Mouse (Mus musculus) NIH3T3 (cell line): ENCODE data around the gene Epha10.
"Not testable (repeated sequence)": the region's sequence is repeated elsewhere in the genome, so short reads cannot be mapped to it uniquely, and the experiment has no call there.

Experiments
- DNase-seq: peaks from one replicate; pipeline ENCODE4 v3.0.0-alpha.2; 2012; ENCODE audit warnings: low read depth

Epha10 gene

GRCm38 (mm10) chr4:124894508-124895428, 14.1 kb downstream of the Epha10 start:
- DNase-seq = no peak

- no peak for DNase-seq
These were observed 17.7 kb downstream of the Epha10 start for GRCm38 (mm10) chr4:124898428-124898827.

GRCm38 (mm10) chr4:124899906-124900305, 19.2 kb downstream of the Epha10 start:
- no peak for DNase-seq

GRCm38 (mm10) chr4:124905417-124905816, 24.7 kb downstream of the Epha10 start:
- DNase-seq = peak; percentile 70

GRCm38 (mm10) chr4:124905971-124906822, 25.5 kb downstream of the Epha10 start:
- DNase-seq = no peak

GRCm38 (mm10) chr4:124928102-124928501, 47.4 kb downstream of the Epha10 start:
- peak; percentile 52 for DNase-seq

- DNase-seq = peak; percentile 99
These were observed 56.1 kb downstream of the Epha10 start, which contains the start of gene 9930104L06Rik for GRCm38 (mm10) chr4:124936613-124937471. Gene 9930104L06Rik, plus strand, starts transcription at chr4:124937048.

- not testable (repeated sequence) for DNase-seq
These were observed 58.5 kb downstream of the Epha10 start, which contains the start of gene Cdca8 for GRCm38 (mm10) chr4:124939211-124939610. Gene Cdca8, minus strand, starts transcription at chr4:124939311.

GRCm38 (mm10) chr4:124943022-124943421, 62.3 kb downstream of the Epha10 start:
- peak; percentile 95 for DNase-seq

- DNase-seq = no peak
These were observed 63.1 kb downstream of the Epha10 start for GRCm38 (mm10) chr4:124943781-124944180.

GRCm38 (mm10) chr4:124944961-124945360, 64.3 kb downstream of the Epha10 start:
- peak; percentile 71 for DNase-seq

GRCm38 (mm10) chr4:124949488-124949887, 68.8 kb downstream of the Epha10 start:
- DNase-seq = no peak

GRCm38 (mm10) chr4:124950181-124951035, 69.7 kb downstream of the Epha10 start:
- DNase-seq = peak; percentile 36

GRCm38 (mm10) chr4:124951036-124951433, 70.3 kb downstream of the Epha10 start:
- no peak for DNase-seq

- peak; percentile 59 for DNase-seq
These were observed 72.8 kb downstream of the Epha10 start for GRCm38 (mm10) chr4:124953546-124953945.

- no peak for DNase-seq
These were observed 76.6 kb downstream of the Epha10 start for GRCm38 (mm10) chr4:124957284-124957683.

- peak; percentile 73 for DNase-seq
These were observed 78.4 kb downstream of the Epha10 start for GRCm38 (mm10) chr4:124959062-124959461.

GRCm38 (mm10) chr4:124960940-124961339, 80.2 kb downstream of the Epha10 start:
- no peak for DNase-seq

- no peak for DNase-seq
These were observed 81.9 kb downstream of the Epha10 start for GRCm38 (mm10) chr4:124962576-124962975.

- no peak for DNase-seq
These were observed 84.4 kb downstream of the Epha10 start for GRCm38 (mm10) chr4:124964912-124965599.
